Mouse (Mus musculus): Measurements from ENCODE around the gene Vstm2l. TPM values are rescaled to one million over a fixed set of nuclear protein-coding genes. Genes with fewer than 3 reads are reported as not detected.

The Vstm2l gene
- polyA plus RNA-seq, 1 experiment from 2014 or later, result 0.12 TPM

GRCm38 (mm10) chr2:157974604-157975501 is 60.4 kb downstream of the Vstm2l start:
- Histone ChIP-seq H3K4me1 (no peaks in the 10 kb centered on the region), H3K27me3 (peaks cover 21% of the 10 kb centered on the region), H3K36me3 (no peaks in the 10 kb centered on the region), H3K4me3 (replicated peaks) (no peak overlapping the region), H3K9ac (no peak overlapping the region), H3K9me3 (replicated peaks) (no peaks in the 10 kb centered on the region), H3K4me2 (replicated peaks) (no peak overlapping the region), H3K27ac (replicated peaks) (no peak overlapping the region)
- ATAC-seq (ENCODE audit: insufficient number of reproducible peaks, low FRiP score, low TSS enrichment, low read depth), result no peak
- 3% methylated on average over 23 of the region's 23 CpGs for WGBS

GRCm38 (mm10) chr2:157975595-157975994 is 61.1 kb downstream of the Vstm2l start:
- H3K4me3 ChIP-seq (replicated peaks), result no peak overlapping the region
- H3K9ac ChIP-seq, result no peak overlapping the region
- no peaks in the 10 kb centered on the region for H3K36me3 ChIP-seq
- no peaks in the 10 kb centered on the region for H3K9me3 ChIP-seq (replicated peaks)
- H3K27ac ChIP-seq (replicated peaks), result no peak overlapping the region
- WGBS, result 9% methylated on average over 7 of the region's 7 CpGs
- no peaks in the 10 kb centered on the region for H3K4me1 ChIP-seq
- H3K27me3 ChIP-seq, result peaks cover 21% of the 10 kb centered on the region
- no peak for ATAC-seq (ENCODE audit: insufficient number of reproducible peaks, low FRiP score, low TSS enrichment, low read depth)
- no peak overlapping the region for H3K4me2 ChIP-seq (replicated peaks)

DNA sequence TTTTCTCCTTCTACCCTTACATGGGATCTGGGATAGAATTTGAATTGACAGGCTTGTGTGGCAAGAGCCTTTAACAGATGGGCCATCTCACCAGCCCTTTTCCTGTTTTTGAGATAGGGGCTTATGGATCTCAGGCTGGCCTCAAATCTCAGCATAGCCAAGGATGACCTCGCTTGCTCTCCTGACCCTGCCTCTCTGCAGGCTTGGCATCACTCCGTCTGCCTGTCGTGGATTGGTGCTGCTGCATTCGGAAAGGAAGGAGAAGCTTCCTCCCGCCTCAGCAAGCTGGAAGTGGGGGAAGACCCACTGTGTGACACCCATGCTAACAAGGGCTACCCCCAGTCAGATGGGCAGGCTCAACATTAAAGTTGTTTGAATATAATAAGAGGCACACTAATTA is 64.8 kb downstream of the Vstm2l start:
- Histone ChIP-seq H3K27me3 (peaks cover 18% of the 10 kb centered on the region), H3K4me1 (no peaks in the 10 kb centered on the region), H3K9me3 (replicated peaks) (no peaks in the 10 kb centered on the region), H3K4me2 (replicated peaks) (no peak overlapping the region), H3K4me3 (replicated peaks) (no peak overlapping the region), H3K9ac (no peak overlapping the region), H3K36me3 (peaks cover 10% of the 10 kb centered on the region; the same call in 1 of the 2 replicates), H3K27ac (replicated peaks) (no peak overlapping the region)
- ATAC-seq (ENCODE audit: insufficient number of reproducible peaks, low FRiP score, low TSS enrichment, low read depth), result no peak
- 67% methylated on average over 5 of the region's 5 CpGs for WGBS

- WGBS, result 87% methylated on average over 3 of the region's 3 CpGs
- H3K4me2 ChIP-seq (replicated peaks), result no peak overlapping the region
- H3K27ac ChIP-seq (replicated peaks), result no peak overlapping the region
- H3K4me1 ChIP-seq, result no peaks in the 10 kb centered on the region
- H3K27me3 ChIP-seq, result no peaks in the 10 kb centered on the region
- no peak overlapping the region for H3K4me3 ChIP-seq (replicated peaks)
- H3K36me3 ChIP-seq, result peaks cover 19% of the 10 kb centered on the region; the same call in 1 of the 2 replicates
- no peak overlapping the region for H3K9ac ChIP-seq
- ATAC-seq (ENCODE audit: insufficient number of reproducible peaks, low FRiP score, low TSS enrichment, low read depth), result no peak
- no peaks in the 10 kb centered on the region for H3K9me3 ChIP-seq (replicated peaks)
Observed at GRCm38 (mm10) chr2:157982727-157983126, 68.3 kb downstream of the Vstm2l start.

DNA sequence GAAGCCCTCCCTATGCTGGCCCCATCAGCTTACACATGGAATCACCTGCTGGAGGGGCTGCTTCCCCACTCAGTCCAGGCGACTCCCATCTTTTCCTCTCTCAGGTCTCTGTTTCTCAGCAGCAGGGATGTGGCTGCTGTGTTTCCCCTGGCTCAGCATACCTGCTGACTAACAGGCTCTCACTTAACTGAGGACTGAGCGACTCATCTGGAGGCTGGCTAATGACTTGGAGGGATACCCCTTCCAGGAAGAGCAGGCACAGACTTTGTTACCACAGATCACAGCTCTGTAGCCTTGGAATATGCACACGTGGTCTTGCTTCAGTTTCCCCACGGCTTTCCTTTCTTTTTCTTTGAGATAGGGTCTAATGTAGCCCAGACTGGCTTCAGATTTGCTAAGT is 68.8 kb downstream of the Vstm2l start:
- no peak for ATAC-seq (ENCODE audit: insufficient number of reproducible peaks, low FRiP score, low TSS enrichment, low read depth)
- no peaks in the 10 kb centered on the region for H3K4me1 ChIP-seq
- H3K4me3 ChIP-seq (replicated peaks), result no peak overlapping the region
- no peak overlapping the region for H3K27ac ChIP-seq (replicated peaks)
- 80% methylated on average over 4 of the region's 4 CpGs for WGBS
- no peak overlapping the region for H3K4me2 ChIP-seq (replicated peaks)
- H3K9ac ChIP-seq, result no peak overlapping the region
- no peaks in the 10 kb centered on the region for H3K9me3 ChIP-seq (replicated peaks)
- H3K36me3 ChIP-seq, result peaks cover 23% of the 10 kb centered on the region; the same call in 1 of the 2 replicates
- H3K27me3 ChIP-seq, result no peaks in the 10 kb centered on the region

- Histone ChIP-seq H3K9ac (no peak overlapping the region), H3K9me3 (replicated peaks) (no peaks in the 10 kb centered on the region), H3K4me1 (no peaks in the 10 kb centered on the region), H3K4me3 (replicated peaks) (no peak overlapping the region), H3K4me2 (replicated peaks) (no peak overlapping the region), H3K36me3 (peaks cover 34% of the 10 kb centered on the region), H3K27ac (replicated peaks) (no peak overlapping the region), H3K27me3 (no peaks in the 10 kb centered on the region)
- WGBS, result 82% methylated on average over 4 of the region's 4 CpGs
- no peak for ATAC-seq (ENCODE audit: insufficient number of reproducible peaks, low FRiP score, low TSS enrichment, low read depth)
Observed at GRCm38 (mm10) chr2:157985611-157986010, 71.2 kb downstream of the Vstm2l start.

GRCm38 (mm10) chr2:157986235-157986634 is 71.8 kb downstream of the Vstm2l start:
- no peaks in the 10 kb centered on the region for H3K27me3 ChIP-seq
- no peaks in the 10 kb centered on the region for H3K9me3 ChIP-seq (replicated peaks)
- H3K4me3 ChIP-seq (replicated peaks), result no peak overlapping the region
- WGBS, result 77% methylated on average over 6 of the region's 6 CpGs
- no peak overlapping the region for H3K9ac ChIP-seq
- no peak overlapping the region for H3K4me2 ChIP-seq (replicated peaks)
- no peak overlapping the region for H3K27ac ChIP-seq (replicated peaks)
- no peak for ATAC-seq (ENCODE audit: insufficient number of reproducible peaks, low FRiP score, low TSS enrichment, low read depth)
- peaks cover 40% of the 10 kb centered on the region for H3K36me3 ChIP-seq
- H3K4me1 ChIP-seq, result no peaks in the 10 kb centered on the region

GRCm38 (mm10) chr2:157988416-157989190 is 74.2 kb downstream of the Vstm2l start:
- peaks cover 51% of the 10 kb centered on the region for H3K36me3 ChIP-seq
- H3K27ac ChIP-seq (replicated peaks), result no peak overlapping the region
- H3K9me3 ChIP-seq (replicated peaks), result no peaks in the 10 kb centered on the region
- no peaks in the 10 kb centered on the region for H3K27me3 ChIP-seq
- no peak overlapping the region for H3K9ac ChIP-seq
- H3K4me2 ChIP-seq (replicated peaks), result no peak overlapping the region
- 81% methylated on average over 7 of the region's 7 CpGs for WGBS
- H3K4me3 ChIP-seq (replicated peaks), result no peak overlapping the region
- H3K4me1 ChIP-seq, result no peaks in the 10 kb centered on the region
- ATAC-seq (ENCODE audit: insufficient number of reproducible peaks, low FRiP score, low TSS enrichment, low read depth), result no peak

- no peak overlapping the region for H3K9ac ChIP-seq
- no peak overlapping the region for H3K4me3 ChIP-seq (replicated peaks)
- WGBS, result 87% methylated on average over 2 of the region's 2 CpGs
- H3K27ac ChIP-seq (replicated peaks), result no peak overlapping the region
- peaks cover 62% of the 10 kb centered on the region for H3K36me3 ChIP-seq
- ATAC-seq (ENCODE audit: insufficient number of reproducible peaks, low FRiP score, low TSS enrichment, low read depth), result no peak
- no peak overlapping the region for H3K4me2 ChIP-seq (replicated peaks)
- no peaks in the 10 kb centered on the region for H3K27me3 ChIP-seq
- H3K4me1 ChIP-seq, result no peaks in the 10 kb centered on the region
- no peaks in the 10 kb centered on the region for H3K9me3 ChIP-seq (replicated peaks)
Observed at GRCm38 (mm10) chr2:157989946-157990345, 75.5 kb downstream of the Vstm2l start.

- Histone ChIP-seq H3K4me2 (replicated peaks) (no peak overlapping the region), H3K27ac (replicated peaks) (no peak overlapping the region), H3K4me1 (no peaks in the 10 kb centered on the region), H3K4me3 (replicated peaks) (no peak overlapping the region), H3K36me3 (peaks cover 73% of the 10 kb centered on the region), H3K9me3 (replicated peaks) (no peaks in the 10 kb centered on the region), H3K27me3 (no peaks in the 10 kb centered on the region), H3K9ac (no peak overlapping the region)
- 80% methylated on average over 6 of the region's 6 CpGs for WGBS
- ATAC-seq (ENCODE audit: insufficient number of reproducible peaks, low FRiP score, low TSS enrichment, low read depth), result no peak
Observed at GRCm38 (mm10) chr2:157991026-157991425, 76.6 kb downstream of the Vstm2l start.

DNA sequence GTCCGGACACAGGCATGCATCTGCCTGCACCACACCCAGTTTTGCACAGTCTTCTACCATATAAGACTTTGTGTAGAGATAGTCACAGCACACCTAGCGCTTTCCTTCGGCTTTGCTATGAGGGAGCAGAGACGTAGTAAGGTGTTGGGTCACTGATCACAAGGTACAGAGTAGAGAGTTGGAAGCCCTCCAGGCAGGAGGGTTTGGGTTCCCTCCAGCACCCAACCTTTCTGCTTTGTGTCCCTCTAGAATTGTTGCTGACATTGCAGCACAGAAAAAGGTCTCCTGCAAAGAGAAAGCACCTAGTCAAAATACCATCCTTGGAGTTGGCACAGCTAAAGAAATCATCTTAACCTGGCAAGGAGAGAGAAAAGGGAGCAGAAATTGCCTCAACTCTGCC is 78.0 kb downstream of the Vstm2l start:
- H3K4me2 ChIP-seq (replicated peaks), result no peak overlapping the region
- 87% methylated on average over 4 of the region's 4 CpGs for WGBS
- H3K9ac ChIP-seq, result no peak overlapping the region
- H3K4me3 ChIP-seq (replicated peaks), result no peak overlapping the region
- H3K4me1 ChIP-seq, result no peaks in the 10 kb centered on the region
- ATAC-seq (ENCODE audit: insufficient number of reproducible peaks, low FRiP score, low TSS enrichment, low read depth), result no peak
- no peaks in the 10 kb centered on the region for H3K27me3 ChIP-seq
- peaks cover 78% of the 10 kb centered on the region for H3K36me3 ChIP-seq
- no peak overlapping the region for H3K27ac ChIP-seq (replicated peaks)
- H3K9me3 ChIP-seq (replicated peaks), result no peaks in the 10 kb centered on the region
